Mouse (Mus musculus): ENCODE measurements around the gene Adgrg5. TPM values are rescaled to one million over a fixed set of nuclear protein-coding genes. Genes with fewer than 3 reads are reported as not detected.

The Adgrg5 gene
- total RNA-seq, 2 experiments from 2014 or later, result 0.12 to 0.50 TPM

Other genes with a start within 250 kb of the Adgrg5 start
- under 1 TPM; 0.29 to 0.56 TPM for gene Pllp, start 227.4 kb upstream of the Adgrg5 start, total RNA-seq (2021)
- not detected for gene Ccl22, start 178.1 kb upstream of the Adgrg5 start, total RNA-seq (2021)
- 1 to 10 TPM; 4.1 to 4.5 TPM for gene Cx3cl1, start 151.7 kb upstream of the Adgrg5 start, total RNA-seq (2021)
- under 1 TPM in 1 of 2 experiments, not detected in 1; 0.60 TPM for gene Ccl17, start 113.2 kb upstream of the Adgrg5 start, total RNA-seq (2021)
- gene Coq9, start 85.4 kb upstream of the Adgrg5 start, total RNA-seq (2021), result 100 to 1,000 TPM; 237 to 239 TPM
- gene Ciapin1, start 85.3 kb upstream of the Adgrg5 start, total RNA-seq (2021), result 10 to 100 TPM; 84.5 to 91.1 TPM
- 10 to 100 TPM; 63.3 to 74.8 TPM for gene Polr2c, start 66.2 kb upstream of the Adgrg5 start, total RNA-seq (2021)
- gene Dok4, start 47.4 kb upstream of the Adgrg5 start, total RNA-seq (2021), result 10 to 100 TPM; 34.2 to 39.5 TPM
- gene Ccdc102a, start 5.6 kb upstream of the Adgrg5 start, total RNA-seq (2021), result 10 to 100 TPM; 18.1 to 19.4 TPM
- 10 to 100 TPM; 22.7 to 25.6 TPM for gene Adgrg1, start 51.1 kb downstream of the Adgrg5 start, total RNA-seq (2021)
- 1 to 10 TPM; 3.3 to 3.8 TPM for gene Adgrg3, start 94.0 kb downstream of the Adgrg5 start, total RNA-seq (2021)
- not detected for gene Drc7, start 131.4 kb downstream of the Adgrg5 start, total RNA-seq (2021)
- 10 to 100 TPM; 13.0 to 15.0 TPM for gene Katnb1, start 157.5 kb downstream of the Adgrg5 start, total RNA-seq (2021)

Data from heart, postnatal 4 days (tissue).